Mouse (Mus musculus) embryonic facial prominence, embryonic 11.5 days (tissue): ENCODE measurements around the gene A430078G23Rik. TPM values are rescaled to one million over a fixed set of nuclear protein-coding genes. Genes with fewer than 3 reads are reported as not detected.

ENCODE experiments used
- ATAC-seq: fragments of 200-750 bp; cut with Nextera tagmentation; replicated peaks from 2 replicates; pipeline ENCODE4 v1.8.0; 2017; ENCODE audit warnings: low read depth; ENCODE audit not compliant: insufficient number of reproducible peaks, low FRiP score, low TSS enrichment
- DNase-seq: peaks from one replicate; pipeline ENCODE4 v3.0.0-alpha.2; 2015; ENCODE audit warnings: low spot score
- H3K27ac ChIP-seq: fragments of 300-500 bp; sonication (generic); replicated peaks from 2 replicates; pipeline ENCODE4 v1.5.1; 2014; ENCODE audit warnings: mild to moderate bottlenecking, low read depth, low read length, control low read depth
- H3K27me3 ChIP-seq: fragments of 300-500 bp; sonication (generic); 2 replicates; pipeline ENCODE4 v1.6.1; 2014; ENCODE audit warnings: mild to moderate bottlenecking, low read length, moderate library complexity, mixed read lengths; ENCODE audit not compliant: control insufficient read depth, insufficient read depth
- H3K36me3 ChIP-seq: fragments of 300-500 bp; sonication (generic); replicated peaks from 2 replicates; pipeline ENCODE4 v1.6.1; 2014; ENCODE audit warnings: low read depth, mild to moderate bottlenecking, low read length, moderate library complexity, mixed read lengths; ENCODE audit not compliant: control insufficient read depth, insufficient read depth
- H3K4me1 ChIP-seq: fragments of 300-500 bp; sonication (generic); 2 replicates; pipeline ENCODE4 v1.6.1; 2014; ENCODE audit warnings: low read length, mixed read lengths; ENCODE audit not compliant: control insufficient read depth, insufficient read depth
- H3K4me2 ChIP-seq: fragments of 300-500 bp; sonication (generic); 2 replicates; pipeline ENCODE4 v1.6.1; 2014; ENCODE audit warnings: low read depth, mild to moderate bottlenecking, control low read depth, low read length, moderate library complexity
- H3K4me3 ChIP-seq: fragments of 300-500 bp; sonication (generic); 2 replicates; pipeline ENCODE4 v1.5.1; 2014; ENCODE audit warnings: low read depth, low read length, control low read depth
- H3K9ac ChIP-seq: fragments of 300-500 bp; sonication (generic); replicated peaks from 2 replicates; pipeline ENCODE4 v1.6.1; 2014; ENCODE audit warnings: mild to moderate bottlenecking, control low read depth, low read length
- H3K9me3 ChIP-seq: fragments of 300-500 bp; sonication (generic); replicated peaks from 2 replicates; pipeline ENCODE4 v1.6.1; 2016; ENCODE audit warnings: mild to moderate bottlenecking, low read length, inconsistent platforms, mixed read lengths; ENCODE audit not compliant: control insufficient read depth
- WGBS: fragments of 180-500 bp; shearing (Covaris S2); extraction: QIAGEN DNeasy Blood & Tissue Kit; methylation state at CpG from one replicate; pipeline ENCODE4 v1.1.7; 2014; 5-methylcytosine and 5-hydroxymethylcytosine counted together
- polyA plus RNA-seq: library from polyadenylated mRNA; unstranded; fragments of >200 nt; fragmentation: Nextera tagmentation; extraction: Ambion mirVana; gene quantifications from 2 replicates; pipeline ENCODE4 v1.2.1, GENCODE M21; 2014

The A430078G23Rik gene
- polyA plus RNA-seq, 1 experiment from 2014 or later = not detected

- no peak for ATAC-seq
- Histone ChIP-seq H3K4me3 (no peak overlapping the region), H3K9me3 (no peaks in the 10 kb centered on the region), H3K27ac (no peak overlapping the region), H3K27me3 (no peaks in the 10 kb centered on the region), H3K4me2 (no peak overlapping the region), H3K9ac (no peak overlapping the region), H3K4me1 (no peaks in the 10 kb centered on the region), H3K36me3 (no peaks in the 10 kb centered on the region)
- 77% methylated on average over 6 of the region's 6 CpGs for WGBS
- no peak for DNase-seq
Measured at GRCm38 (mm10) chr8:3353811-3354442, 712 bp downstream of the A430078G23Rik start.

- no peaks in the 10 kb centered on the region for H3K9me3 ChIP-seq
- H3K4me2 ChIP-seq = no peak overlapping the region
- no peaks in the 10 kb centered on the region for H3K36me3 ChIP-seq
- H3K4me1 ChIP-seq = no peaks in the 10 kb centered on the region
- 74% methylated on average over 5 of the region's 5 CpGs for WGBS
- no peak overlapping the region for H3K27ac ChIP-seq
- no peak overlapping the region for H3K9ac ChIP-seq
- DNase-seq (no peak), ATAC-seq (no peak)
- H3K27me3 ChIP-seq = no peaks in the 10 kb centered on the region
- H3K4me3 ChIP-seq = no peak overlapping the region
Measured at GRCm38 (mm10) chr8:3354443-3354812, 1.2 kb downstream of the A430078G23Rik start.

- ATAC-seq (no peak), DNase-seq (no peak)
- Histone ChIP-seq H3K4me2 (no peak overlapping the region), H3K9ac (no peak overlapping the region), H3K9me3 (no peaks in the 10 kb centered on the region), H3K36me3 (no peaks in the 10 kb centered on the region), H3K27ac (no peak overlapping the region), H3K27me3 (no peaks in the 10 kb centered on the region), H3K4me1 (no peaks in the 10 kb centered on the region), H3K4me3 (no peak overlapping the region)
- WGBS = 86% methylated on average over 6 of the region's 6 CpGs
Measured at GRCm38 (mm10) chr8:3355586-3355985, 2.4 kb downstream of the A430078G23Rik start.

GRCm38 (mm10) chr8:3358060-3358459 lies 4.8 kb downstream of the A430078G23Rik start:
- 7% methylated on average over 4 of the region's 4 CpGs for WGBS
- no peak overlapping the region for H3K4me3 ChIP-seq
- no peak overlapping the region for H3K27ac ChIP-seq
- H3K9me3 ChIP-seq = no peaks in the 10 kb centered on the region
- DNase-seq (peak; percentile 85), ATAC-seq (no peak)
- no peaks in the 10 kb centered on the region for H3K36me3 ChIP-seq
- no peak overlapping the region for H3K4me2 ChIP-seq
- no peaks in the 10 kb centered on the region for H3K4me1 ChIP-seq
- no peak overlapping the region for H3K9ac ChIP-seq
- no peaks in the 10 kb centered on the region for H3K27me3 ChIP-seq

- H3K9me3 ChIP-seq = no peaks in the 10 kb centered on the region
- no peak overlapping the region for H3K9ac ChIP-seq
- WGBS = 90% methylated on average over 5 of the region's 5 CpGs
- no peaks in the 10 kb centered on the region for H3K4me1 ChIP-seq
- ATAC-seq = no peak
- no peak overlapping the region for H3K27ac ChIP-seq
- no peak overlapping the region for H3K4me2 ChIP-seq
- no peak overlapping the region for H3K4me3 ChIP-seq
- no peaks in the 10 kb centered on the region for H3K36me3 ChIP-seq
- DNase-seq = no peak
- H3K27me3 ChIP-seq = no peaks in the 10 kb centered on the region
Measured at GRCm38 (mm10) chr8:3367086-3367485, 13.9 kb downstream of the A430078G23Rik start.

- H3K27me3 ChIP-seq = no peaks in the 10 kb centered on the region
- ATAC-seq (no peak), DNase-seq (no peak)
- H3K36me3 ChIP-seq = no peaks in the 10 kb centered on the region
- H3K27ac ChIP-seq = no peak overlapping the region
- H3K4me3 ChIP-seq = no peak overlapping the region
- H3K9ac ChIP-seq = no peak overlapping the region
- no peak overlapping the region for H3K4me2 ChIP-seq
- 88% methylated on average over 1 of the region's 1 CpGs for WGBS
- no peaks in the 10 kb centered on the region for H3K9me3 ChIP-seq
- H3K4me1 ChIP-seq = no peaks in the 10 kb centered on the region
Measured at GRCm38 (mm10) chr8:3368091-3368490, 14.9 kb downstream of the A430078G23Rik start.

- Histone ChIP-seq H3K36me3 (no peaks in the 10 kb centered on the region), H3K4me2 (no peak overlapping the region), H3K9ac (no peak overlapping the region), H3K27me3 (no peaks in the 10 kb centered on the region), H3K9me3 (no peaks in the 10 kb centered on the region), H3K4me1 (no peaks in the 10 kb centered on the region), H3K4me3 (no peak overlapping the region), H3K27ac (no peak overlapping the region)
- DNase-seq (no peak), ATAC-seq (no peak)
Measured at GRCm38 (mm10) chr8:3375748-3376147, 22.5 kb downstream of the A430078G23Rik start.

GRCm38 (mm10) chr8:3376641-3377274 lies 23.5 kb downstream of the A430078G23Rik start:
- no peak for ATAC-seq
- Histone ChIP-seq H3K4me3 (no peak overlapping the region), H3K9ac (no peak overlapping the region), H3K36me3 (no peaks in the 10 kb centered on the region), H3K4me1 (no peaks in the 10 kb centered on the region), H3K27me3 (no peaks in the 10 kb centered on the region), H3K9me3 (no peaks in the 10 kb centered on the region), H3K4me2 (no peak overlapping the region), H3K27ac (no peak overlapping the region)
- WGBS = 65% methylated on average over 11 of the region's 11 CpGs
- DNase-seq = no peak
